Mouse (Mus musculus): Measurements from ENCODE around the gene Sat1. TPM values are rescaled to one million over a fixed set of nuclear protein-coding genes. Genes with fewer than 3 reads are reported as not detected.

The Sat1 gene
- polyA plus RNA-seq, 1 experiment from 2014 or later, result 137 TPM

GRCm38 (mm10) chrX:155194979-155195378, 21.3 kb downstream of the Sat1 start:
- Histone ChIP-seq H3K27ac (no peak overlapping the region), H3K4me3 (no peak overlapping the region), H3K4me1 (no peaks in the 10 kb centered on the region), H3K36me3 (no peaks in the 10 kb centered on the region), H3K4me2 (replicated peaks) (no peak overlapping the region), H3K27me3 (no peaks in the 10 kb centered on the region), H3K9ac (no peak overlapping the region), H3K9me3 (no peaks in the 10 kb centered on the region)
- no peak for ATAC-seq (ENCODE audit: low FRiP score, low read depth)
- 90% methylated on average over 4 of the region's 4 CpGs for WGBS

GRCm38 (mm10) chrX:155193732-155194443, 22.4 kb downstream of the Sat1 start:
- Histone ChIP-seq H3K27me3 (no peaks in the 10 kb centered on the region), H3K36me3 (no peaks in the 10 kb centered on the region), H3K9me3 (no peaks in the 10 kb centered on the region), H3K27ac (no peak overlapping the region), H3K4me1 (no peaks in the 10 kb centered on the region), H3K4me3 (no peak overlapping the region), H3K4me2 (replicated peaks) (no peak overlapping the region), H3K9ac (no peak overlapping the region)
- WGBS, result 70% methylated on average over 5 of the region's 5 CpGs
- ATAC-seq (ENCODE audit: low FRiP score, low read depth), result no peak

DNA sequence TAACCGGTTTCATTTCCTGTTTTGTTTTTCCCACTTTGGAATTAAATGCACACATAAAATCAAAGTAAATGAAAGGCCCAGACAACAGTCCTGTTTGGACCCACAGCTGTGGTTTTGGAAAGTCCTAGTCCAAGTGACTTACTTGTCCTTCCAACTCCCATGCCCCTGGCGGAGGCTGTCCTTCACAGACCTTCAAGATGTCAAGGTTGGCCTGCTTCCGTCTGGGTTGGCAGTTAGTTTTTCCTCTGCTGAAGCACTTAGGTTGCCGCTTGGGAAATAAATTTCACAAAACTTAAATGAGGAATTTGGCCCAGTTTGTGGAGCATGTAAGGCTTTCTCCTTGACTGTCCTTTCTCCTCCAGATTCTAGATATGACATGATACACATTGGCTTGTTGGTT, 24.3 kb downstream of the Sat1 start:
- no peak overlapping the region for H3K9ac ChIP-seq
- ATAC-seq (ENCODE audit: low FRiP score, low read depth), result no peak
- H3K4me3 ChIP-seq, result no peak overlapping the region
- H3K4me2 ChIP-seq (replicated peaks), result no peak overlapping the region
- no peaks in the 10 kb centered on the region for H3K4me1 ChIP-seq
- no peaks in the 10 kb centered on the region for H3K9me3 ChIP-seq
- no peaks in the 10 kb centered on the region for H3K36me3 ChIP-seq
- H3K27me3 ChIP-seq, result no peaks in the 10 kb centered on the region
- H3K27ac ChIP-seq, result no peak overlapping the region
- WGBS, result 79% methylated on average over 4 of the region's 4 CpGs

- Histone ChIP-seq H3K36me3 (no peaks in the 10 kb centered on the region), H3K9ac (no peak overlapping the region), H3K4me1 (no peaks in the 10 kb centered on the region), H3K4me2 (replicated peaks) (no peak overlapping the region), H3K27me3 (no peaks in the 10 kb centered on the region), H3K4me3 (no peak overlapping the region), H3K9me3 (no peaks in the 10 kb centered on the region), H3K27ac (no peak overlapping the region)
- ATAC-seq (ENCODE audit: low FRiP score, low read depth), result no peak
- WGBS, result 53% methylated on average over 2 of the region's 2 CpGs
Observed at GRCm38 (mm10) chrX:155177640-155178039, 38.6 kb downstream of the Sat1 start.

GRCm38 (mm10) chrX:155177230-155177629, 39.0 kb downstream of the Sat1 start:
- no peak overlapping the region for H3K27ac ChIP-seq
- H3K9me3 ChIP-seq, result no peaks in the 10 kb centered on the region
- H3K4me3 ChIP-seq, result no peak overlapping the region
- no peaks in the 10 kb centered on the region for H3K36me3 ChIP-seq
- no peak overlapping the region for H3K9ac ChIP-seq
- no peak for ATAC-seq (ENCODE audit: low FRiP score, low read depth)
- no peaks in the 10 kb centered on the region for H3K4me1 ChIP-seq
- H3K27me3 ChIP-seq, result no peaks in the 10 kb centered on the region
- 74% methylated on average over 2 of the region's 2 CpGs for WGBS
- no peak overlapping the region for H3K4me2 ChIP-seq (replicated peaks)

DNA sequence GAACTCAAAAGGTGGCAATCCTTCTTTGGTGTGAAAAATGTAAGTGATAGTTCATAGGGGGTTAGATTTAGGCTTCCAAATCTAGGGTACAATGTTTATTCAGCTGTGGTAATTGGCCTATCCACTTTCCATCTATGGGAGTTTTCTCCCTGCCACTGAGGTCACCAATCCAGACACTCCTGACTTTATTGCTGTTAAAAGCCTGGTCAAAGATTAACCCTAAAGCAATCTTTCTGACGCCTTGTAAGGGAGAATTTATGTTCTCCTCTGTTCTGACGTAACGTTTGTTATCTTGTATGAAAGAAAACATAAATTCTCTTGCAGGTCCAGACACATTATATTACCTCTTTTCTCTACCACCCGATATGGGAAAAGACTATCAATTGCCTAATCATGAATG, 40.7 kb downstream of the Sat1 start:
- Histone ChIP-seq H3K4me3 (no peak overlapping the region), H3K4me2 (replicated peaks) (no peak overlapping the region), H3K27me3 (no peaks in the 10 kb centered on the region), H3K4me1 (no peaks in the 10 kb centered on the region), H3K27ac (no peak overlapping the region), H3K9ac (no peak overlapping the region), H3K9me3 (no peaks in the 10 kb centered on the region), H3K36me3 (no peaks in the 10 kb centered on the region)
- 38% methylated on average over 4 of the region's 4 CpGs for WGBS
- ATAC-seq (ENCODE audit: low FRiP score, low read depth), result no peak

DNA sequence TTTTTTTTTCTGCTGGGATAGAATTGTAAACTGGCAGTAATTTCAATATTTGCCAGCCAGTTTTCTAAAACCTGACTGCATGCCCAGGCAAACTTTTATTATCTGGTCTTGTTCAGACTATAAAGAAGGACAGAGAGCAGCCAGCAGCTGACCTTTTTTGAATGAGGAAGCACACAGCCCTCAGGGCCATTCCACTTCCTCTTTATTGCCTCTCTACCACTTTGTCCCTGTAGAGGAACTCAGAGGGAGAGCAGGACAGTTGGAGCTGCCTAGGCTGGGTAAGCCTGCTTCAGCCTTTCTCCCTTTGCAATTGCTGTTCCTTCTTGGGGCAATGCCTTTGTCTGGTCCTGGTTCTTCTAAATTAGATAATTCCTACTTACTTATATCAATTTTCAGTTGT, 43.9 kb downstream of the Sat1 start:
- H3K9ac ChIP-seq, result no peak overlapping the region
- H3K4me3 ChIP-seq, result no peak overlapping the region
- no peaks in the 10 kb centered on the region for H3K9me3 ChIP-seq
- no peak for ATAC-seq (ENCODE audit: low FRiP score, low read depth)
- no peak overlapping the region for H3K4me2 ChIP-seq (replicated peaks)
- no peaks in the 10 kb centered on the region for H3K36me3 ChIP-seq
- no peaks in the 10 kb centered on the region for H3K4me1 ChIP-seq
- H3K27ac ChIP-seq, result no peak overlapping the region
- H3K27me3 ChIP-seq, result no peaks in the 10 kb centered on the region

GRCm38 (mm10) chrX:155171754-155172153, 44.5 kb downstream of the Sat1 start:
- no peaks in the 10 kb centered on the region for H3K36me3 ChIP-seq
- H3K4me1 ChIP-seq, result no peaks in the 10 kb centered on the region
- no peak overlapping the region for H3K4me3 ChIP-seq
- no peak overlapping the region for H3K9ac ChIP-seq
- no peaks in the 10 kb centered on the region for H3K27me3 ChIP-seq
- no peak overlapping the region for H3K4me2 ChIP-seq (replicated peaks)
- WGBS, result 52% methylated on average over 1 of the region's 1 CpGs
- no peak for ATAC-seq (ENCODE audit: low FRiP score, low read depth)
- no peaks in the 10 kb centered on the region for H3K9me3 ChIP-seq
- H3K27ac ChIP-seq, result no peak overlapping the region

- no peaks in the 10 kb centered on the region for H3K9me3 ChIP-seq
- no peaks in the 10 kb centered on the region for H3K27me3 ChIP-seq
- H3K4me2 ChIP-seq (replicated peaks), result no peak overlapping the region
- no peak overlapping the region for H3K9ac ChIP-seq
- WGBS, result 95% methylated on average over 8 of the region's 8 CpGs
- H3K27ac ChIP-seq, result no peak overlapping the region
- H3K4me3 ChIP-seq, result no peak overlapping the region
- no peaks in the 10 kb centered on the region for H3K36me3 ChIP-seq
- no peaks in the 10 kb centered on the region for H3K4me1 ChIP-seq
- no peak for ATAC-seq (ENCODE audit: low FRiP score, low read depth)
Observed at GRCm38 (mm10) chrX:155169886-155170285, 46.4 kb downstream of the Sat1 start.

- Histone ChIP-seq H3K9me3 (no peaks in the 10 kb centered on the region), H3K4me1 (no peaks in the 10 kb centered on the region), H3K27me3 (no peaks in the 10 kb centered on the region), H3K9ac (no peak overlapping the region), H3K4me3 (no peak overlapping the region), H3K4me2 (replicated peaks) (no peak overlapping the region), H3K27ac (no peak overlapping the region), H3K36me3 (no peaks in the 10 kb centered on the region)
- ATAC-seq (ENCODE audit: low FRiP score, low read depth), result no peak
- 91% methylated on average over 3 of the region's 3 CpGs for WGBS
Observed at GRCm38 (mm10) chrX:155167667-155168066, 48.6 kb downstream of the Sat1 start.

DNA sequence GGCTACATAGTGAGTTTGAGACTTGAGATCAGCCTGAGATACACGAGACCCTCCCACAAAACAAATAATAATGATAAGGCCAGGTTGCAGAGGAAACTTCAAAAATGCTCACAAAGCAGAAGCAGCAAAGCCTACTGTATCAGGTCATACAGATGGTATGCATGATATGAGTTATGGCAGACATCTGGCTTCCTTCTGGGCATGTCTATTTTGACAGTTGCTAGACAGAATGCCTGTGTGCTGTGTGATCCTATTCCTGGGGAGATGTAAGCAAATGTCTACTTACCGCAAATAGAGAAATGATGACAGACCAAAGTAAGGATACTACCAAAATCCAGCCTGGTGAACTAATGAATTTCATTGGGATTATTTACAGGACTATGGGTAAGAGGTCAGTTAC, 49.9 kb downstream of the Sat1 start:
- Histone ChIP-seq H3K27ac (no peak overlapping the region), H3K27me3 (no peaks in the 10 kb centered on the region), H3K9me3 (no peaks in the 10 kb centered on the region), H3K4me2 (replicated peaks) (no peak overlapping the region), H3K4me1 (no peaks in the 10 kb centered on the region), H3K9ac (no peak overlapping the region), H3K4me3 (no peak overlapping the region), H3K36me3 (no peaks in the 10 kb centered on the region)
- 67% methylated on average over 2 of the region's 2 CpGs for WGBS
- no peak for ATAC-seq (ENCODE audit: low FRiP score, low read depth)

GRCm38 (mm10) chrX:155163553-155163952, 52.7 kb downstream of the Sat1 start:
- WGBS, result 71% methylated on average over 1 of the region's 1 CpGs
- H3K4me2 ChIP-seq (replicated peaks), result no peak overlapping the region
- ATAC-seq (ENCODE audit: low FRiP score, low read depth), result no peak
- no peak overlapping the region for H3K9ac ChIP-seq
- no peak overlapping the region for H3K4me3 ChIP-seq
- H3K27me3 ChIP-seq, result no peaks in the 10 kb centered on the region
- H3K9me3 ChIP-seq, result no peaks in the 10 kb centered on the region
- no peaks in the 10 kb centered on the region for H3K4me1 ChIP-seq
- no peak overlapping the region for H3K27ac ChIP-seq
- no peaks in the 10 kb centered on the region for H3K36me3 ChIP-seq

Data from limb, embryonic 13.5 days (tissue).